Comparison of ENCODE assay signal across 18 mouse cellular contexts in the genomic region with DNA sequence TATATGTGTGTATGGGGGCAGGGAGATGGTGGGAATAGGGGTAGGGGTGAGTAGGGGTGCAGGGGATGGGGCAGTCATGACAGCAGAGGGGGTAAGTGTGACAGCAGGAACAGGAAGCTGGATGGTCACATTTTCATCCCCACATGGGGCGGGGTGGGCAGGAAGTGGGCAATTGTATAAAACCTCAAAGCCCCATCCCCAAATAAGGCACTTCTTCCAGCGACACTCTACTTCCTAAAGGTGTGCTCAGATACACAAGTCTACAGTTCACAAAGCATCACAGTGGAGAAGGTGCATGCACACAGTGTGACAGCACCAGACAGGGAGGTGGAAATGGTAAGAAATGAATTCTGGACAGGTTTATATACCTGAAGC. TPM values are rescaled to one million over a fixed set of nuclear protein-coding genes. Genes with fewer than 3 reads are reported as not detected.
"Had no signal": no experiment of that assay in that cellular context is flagged by ENCODE, and none has a peak within 500 bp of the region (broad histone marks: within the 10 kb centered on the region; RNA-seq: fewer than 3 reads in every experiment).

No protein-coding gene starts in this region.

- ATAC-seq: intestine, postnatal 0 days; midbrain, embryonic 16.5 days had no signal

- H3K27ac ChIP-seq: kidney, postnatal 0 days; limb, embryonic 13.5 days; liver, embryonic 14.5 days; midbrain, embryonic 10.5 days; neural tube, embryonic 13.5 days had no signal

- H3K4me3 ChIP-seq: limb, embryonic 13.5 days; neural tube, embryonic 13.5 days had no signal

- DNase-seq: kidney, adult 8-10 months; thymus, postnatal 36 days had no signal

- H3K9me3 ChIP-seq: limb, embryonic 13.5 days; midbrain, embryonic 10.5 days; neural tube, embryonic 13.5 days had no signal

- H3K36me3 ChIP-seq: limb, embryonic 13.5 days; midbrain, embryonic 10.5 days; neural tube, embryonic 13.5 days had no signal

RNA-seq across cellular contexts. Expression of gene Wfdc2, which starts 11.3 kb away (rescaled TPM):
- total RNA-seq: layer of hippocampus, postnatal 36 days had no signal

RNA-seq across cellular contexts. Expression of gene Spint3, which starts 22.4 kb away (rescaled TPM):
- total RNA-seq: layer of hippocampus, postnatal 36 days; left cerebral cortex, postnatal 10 days; left cerebral cortex, postnatal 4 days; liver, adult 2 months; megakaryocyte progenitor cell, adult 5-6 weeks had no signal
- polyA plus RNA-seq: intestine, postnatal 0 days; kidney, postnatal 0 days; limb, embryonic 13.5 days; liver, adult 2 months; liver, embryonic 14.5 days; lung, embryonic 16.5 days; midbrain, embryonic 10.5 days; midbrain, embryonic 16.5 days; neural tube, embryonic 13.5 days; small intestine, adult 2 months; stomach, embryonic 16.5 days; thymus, postnatal 0 days had no signal

RNA-seq across cellular contexts. Expression of gene Wfdc6a, which starts 34.4 kb away (rescaled TPM):
- total RNA-seq: layer of hippocampus, postnatal 36 days; left cerebral cortex, postnatal 4 days; liver, adult 2 months; megakaryocyte progenitor cell, adult 5-6 weeks had no signal
- polyA plus RNA-seq: kidney, postnatal 0 days; limb, embryonic 13.5 days; midbrain, embryonic 10.5 days; midbrain, embryonic 16.5 days; neural tube, embryonic 13.5 days; small intestine, adult 2 months; thymus, postnatal 0 days had no signal

RNA-seq across cellular contexts. Expression of gene Eppin, which starts 42.5 kb away (rescaled TPM):
- total RNA-seq: layer of hippocampus, postnatal 36 days; left cerebral cortex, postnatal 10 days; left cerebral cortex, postnatal 4 days; liver, adult 2 months; megakaryocyte progenitor cell, adult 5-6 weeks had no signal
- polyA plus RNA-seq: intestine, postnatal 0 days; limb, embryonic 13.5 days; liver, adult 2 months; liver, embryonic 14.5 days; lung, embryonic 16.5 days; midbrain, embryonic 10.5 days; midbrain, embryonic 16.5 days; neural tube, embryonic 13.5 days; small intestine, adult 2 months; stomach, embryonic 16.5 days; thymus, postnatal 0 days had no signal
